Mouse (Mus musculus) testis, postnatal 10 days (tissue): ENCODE results near the gene Prkce.
A peak's percentile ranks its signal among the peaks of the same experiment; 100 is the strongest.

ENCODE experiments used
- DNase-seq: peaks from one replicate; pipeline ENCODE4 v3.0.0; 2021; ENCODE audit warnings: low spot score

The Prkce gene

GRCm38 (mm10) chr17:86176722-86177121 is 9.1 kb downstream of the Prkce start:
- no peak for DNase-seq

- no peak for DNase-seq
Observed at GRCm38 (mm10) chr17:86183788-86184187, 16.2 kb downstream of the Prkce start.

- DNase-seq = no peak
Observed at GRCm38 (mm10) chr17:86184552-86185209, 17.1 kb downstream of the Prkce start.

- no peak for DNase-seq
Observed at GRCm38 (mm10) chr17:86185584-86185983, 18.0 kb downstream of the Prkce start.

GRCm38 (mm10) chr17:86187777-86188176 is 20.2 kb downstream of the Prkce start:
- DNase-seq = no peak

GRCm38 (mm10) chr17:86193979-86194378 is 26.4 kb downstream of the Prkce start:
- no peak for DNase-seq

GRCm38 (mm10) chr17:86194921-86195320 is 27.3 kb downstream of the Prkce start:
- no peak for DNase-seq

- DNase-seq = no peak
Observed at GRCm38 (mm10) chr17:86198496-86199465, 31.2 kb downstream of the Prkce start.

- DNase-seq = no peak
Observed at GRCm38 (mm10) chr17:86201981-86202380, 34.4 kb downstream of the Prkce start.

- DNase-seq = no peak
Observed at GRCm38 (mm10) chr17:86202972-86203371, 35.4 kb downstream of the Prkce start.

- no peak for DNase-seq
Observed at GRCm38 (mm10) chr17:86203531-86204450, 36.2 kb downstream of the Prkce start.

- DNase-seq = no peak
Observed at GRCm38 (mm10) chr17:86206289-86206688, 38.7 kb downstream of the Prkce start.

GRCm38 (mm10) chr17:86208057-86208820 is 40.7 kb downstream of the Prkce start:
- no peak for DNase-seq

GRCm38 (mm10) chr17:86208821-86209186 is 41.2 kb downstream of the Prkce start:
- DNase-seq = no peak

- DNase-seq = no peak
Observed at GRCm38 (mm10) chr17:86209680-86210251, 42.2 kb downstream of the Prkce start.

GRCm38 (mm10) chr17:86212204-86212603 is 44.6 kb downstream of the Prkce start:
- DNase-seq = no peak

- DNase-seq = no peak
Observed at GRCm38 (mm10) chr17:86214285-86214684, 46.7 kb downstream of the Prkce start.

GRCm38 (mm10) chr17:86214741-86215140 is 47.2 kb downstream of the Prkce start:
- DNase-seq = no peak

- DNase-seq = peak; percentile 68
Observed at GRCm38 (mm10) chr17:86215771-86216170, 48.2 kb downstream of the Prkce start.

- no peak for DNase-seq
Observed at GRCm38 (mm10) chr17:86217468-86217867, 49.9 kb downstream of the Prkce start.

GRCm38 (mm10) chr17:86218553-86218952 is 51.0 kb downstream of the Prkce start:
- DNase-seq = no peak
